Mouse (Mus musculus): Measurements from ENCODE around the gene Ank2. TPM values are rescaled to one million over a fixed set of nuclear protein-coding genes. Genes with fewer than 3 reads are reported as not detected.

Ank2 gene
- polyA plus RNA-seq, 1 experiment from 2014 or later, result 3.9 TPM

DNA sequence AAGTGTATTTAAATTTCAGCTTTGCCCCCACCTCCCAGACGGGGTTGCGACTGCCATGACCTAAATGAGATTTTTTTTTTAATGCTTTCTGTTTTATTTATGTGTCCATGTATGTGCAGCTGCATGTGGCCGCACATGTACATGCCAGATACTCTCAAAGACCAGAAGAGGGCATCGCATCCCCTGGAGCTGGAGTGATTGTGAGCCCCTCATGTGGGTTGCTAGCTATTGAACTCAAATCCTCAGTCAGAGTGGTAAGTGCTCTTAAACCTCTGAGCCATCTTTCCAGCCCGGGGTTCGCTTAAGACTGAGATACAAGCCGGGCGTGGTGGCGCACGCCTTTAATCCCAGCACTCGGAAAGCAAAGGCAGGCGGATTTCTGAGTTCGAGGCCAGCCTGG lies 46.9 kb downstream of the Ank2 start:
- 59% methylated on average over 13 of the region's 13 CpGs for WGBS
- ATAC-seq (no peak), DNase-seq (ENCODE audit: low spot score) (no peak)
- H3K27me3 ChIP-seq (replicated peaks; ENCODE audit: insufficient read depth, low read length), result no peaks in the 10 kb centered on the region
- no peak overlapping the region for H3K27ac ChIP-seq (ENCODE audit: low read length)
- no peak overlapping the region for H3K4me3 ChIP-seq (ENCODE audit: low read depth, low read length)
- TF ChIP-seq EP300 (IDR thresholded peaks at IDR 0.05) (no peak), CTCF (IDR thresholded peaks at IDR 0.05) (peak; percentile 31)
- no peak overlapping the region for H3K4me2 ChIP-seq (replicated peaks; ENCODE audit: low read depth, low read length)
- no peaks in the 10 kb centered on the region for H3K9me3 ChIP-seq (ENCODE audit: low read length)
- H3K9ac ChIP-seq (replicated peaks; ENCODE audit: low read depth), result no peak overlapping the region
- no peaks in the 10 kb centered on the region for H3K4me1 ChIP-seq (ENCODE audit: insufficient read depth, low read depth, low read length)
- no peaks in the 10 kb centered on the region for H3K36me3 ChIP-seq (ENCODE audit: insufficient read depth, low read length)

DNA sequence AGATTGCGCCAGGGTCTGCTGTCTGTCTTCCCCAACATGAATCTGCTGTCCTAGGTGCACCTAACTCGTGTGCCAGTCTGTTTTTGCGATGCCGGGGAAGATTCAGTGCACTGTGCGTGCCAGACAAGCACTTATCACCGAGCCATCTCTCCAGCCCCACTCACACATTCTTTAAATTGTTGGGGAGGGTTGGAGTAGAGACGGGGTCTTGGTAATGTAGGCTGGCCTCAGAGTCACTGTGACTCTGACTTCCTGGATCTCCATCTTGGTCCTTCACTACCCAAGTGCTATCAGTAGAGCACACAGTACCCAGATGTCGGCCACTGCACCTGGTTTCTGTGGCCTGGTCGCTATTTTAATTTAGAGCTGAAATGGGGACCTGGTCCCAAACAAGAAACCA lies 47.4 kb downstream of the Ank2 start:
- TF ChIP-seq EP300 (IDR thresholded peaks at IDR 0.05) (no peak), CTCF (IDR thresholded peaks at IDR 0.05) (no peak)
- WGBS, result 40% methylated on average over 9 of the region's 9 CpGs
- ATAC-seq, result no peak

GRCm38 (mm10) chr3:127451070-127451469 lies 48.1 kb downstream of the Ank2 start:
- H3K9ac ChIP-seq (replicated peaks; ENCODE audit: low read depth), result no peak overlapping the region
- no peak overlapping the region for H3K4me3 ChIP-seq (ENCODE audit: low read depth, low read length)
- H3K27ac ChIP-seq (ENCODE audit: low read length), result no peak overlapping the region
- H3K4me1 ChIP-seq (ENCODE audit: insufficient read depth, low read depth, low read length), result no peaks in the 10 kb centered on the region
- H3K9me3 ChIP-seq (ENCODE audit: low read length), result no peaks in the 10 kb centered on the region
- peak; percentile 53 for DNase-seq (ENCODE audit: low spot score)
- H3K4me2 ChIP-seq (replicated peaks; ENCODE audit: low read depth, low read length), result no peak overlapping the region
- no peak for ATAC-seq
- H3K36me3 ChIP-seq (ENCODE audit: insufficient read depth, low read length), result no peaks in the 10 kb centered on the region
- 2% methylated on average over 3 of the region's 3 CpGs for WGBS
- no peaks in the 10 kb centered on the region for H3K27me3 ChIP-seq (replicated peaks; ENCODE audit: insufficient read depth, low read length)
- TF ChIP-seq CTCF (IDR thresholded peaks at IDR 0.05) (peak; percentile 86), EP300 (IDR thresholded peaks at IDR 0.05) (no peak)

More for the DNA sequence above, 47.4 kb downstream of the Ank2 start:
- no peaks in the 10 kb centered on the region for H3K4me1 ChIP-seq (ENCODE audit: insufficient read depth, low read depth, low read length)
- no peaks in the 10 kb centered on the region for H3K36me3 ChIP-seq (ENCODE audit: insufficient read depth, low read length)
- H3K9ac ChIP-seq (replicated peaks; ENCODE audit: low read depth), result no peak overlapping the region
- no peak overlapping the region for H3K27ac ChIP-seq (ENCODE audit: low read length)
- no peaks in the 10 kb centered on the region for H3K27me3 ChIP-seq (replicated peaks; ENCODE audit: insufficient read depth, low read length)
- no peak for DNase-seq (ENCODE audit: low spot score)
- H3K4me2 ChIP-seq (replicated peaks; ENCODE audit: low read depth, low read length), result no peak overlapping the region
- no peak overlapping the region for H3K4me3 ChIP-seq (ENCODE audit: low read depth, low read length)
- no peaks in the 10 kb centered on the region for H3K9me3 ChIP-seq (ENCODE audit: low read length)

- Histone ChIP-seq H3K4me3 (ENCODE audit: low read depth, low read length) (no peak overlapping the region), H3K27ac (ENCODE audit: low read length) (no peak overlapping the region), H3K9me3 (ENCODE audit: low read length) (no peaks in the 10 kb centered on the region), H3K27me3 (replicated peaks; ENCODE audit: insufficient read depth, low read length) (no peaks in the 10 kb centered on the region), H3K9ac (replicated peaks; ENCODE audit: low read depth) (no peak overlapping the region), H3K36me3 (ENCODE audit: insufficient read depth, low read length) (no peaks in the 10 kb centered on the region), H3K4me1 (ENCODE audit: insufficient read depth, low read depth, low read length) (no peaks in the 10 kb centered on the region), H3K4me2 (replicated peaks; ENCODE audit: low read depth, low read length) (no peak overlapping the region)
- TF ChIP-seq CTCF (IDR thresholded peaks at IDR 0.05) (peak; percentile 68), EP300 (IDR thresholded peaks at IDR 0.05) (no peak)
- 32% methylated on average over 5 of the region's 5 CpGs for WGBS
- DNase-seq (ENCODE audit: low spot score) (peak; percentile 56), ATAC-seq (no peak)
Measured at GRCm38 (mm10) chr3:127446173-127446572, 53.0 kb downstream of the Ank2 start.

- no peak for ATAC-seq
- Histone ChIP-seq H3K36me3 (ENCODE audit: insufficient read depth, low read length) (no peaks in the 10 kb centered on the region), H3K27me3 (replicated peaks; ENCODE audit: insufficient read depth, low read length) (no peaks in the 10 kb centered on the region), H3K4me1 (ENCODE audit: insufficient read depth, low read depth, low read length) (no peaks in the 10 kb centered on the region), H3K4me2 (replicated peaks; ENCODE audit: low read depth, low read length) (no peak overlapping the region), H3K27ac (ENCODE audit: low read length) (no peak overlapping the region), H3K9me3 (ENCODE audit: low read length) (no peaks in the 10 kb centered on the region), H3K9ac (replicated peaks; ENCODE audit: low read depth) (no peak overlapping the region), H3K4me3 (ENCODE audit: low read depth, low read length) (no peak overlapping the region)
- WGBS, result 71% methylated on average over 3 of the region's 3 CpGs
- TF ChIP-seq CTCF (IDR thresholded peaks at IDR 0.05) (no peak), EP300 (IDR thresholded peaks at IDR 0.05) (no peak)
- no peak for DNase-seq (ENCODE audit: low spot score)
Measured at GRCm38 (mm10) chr3:127433291-127433690, 65.9 kb downstream of the Ank2 start.

- Histone ChIP-seq H3K27ac (ENCODE audit: low read length) (no peak overlapping the region), H3K9me3 (ENCODE audit: low read length) (no peaks in the 10 kb centered on the region), H3K36me3 (ENCODE audit: insufficient read depth, low read length) (no peaks in the 10 kb centered on the region), H3K4me3 (ENCODE audit: low read depth, low read length) (no peak overlapping the region), H3K27me3 (replicated peaks; ENCODE audit: insufficient read depth, low read length) (no peaks in the 10 kb centered on the region), H3K9ac (replicated peaks; ENCODE audit: low read depth) (no peak overlapping the region), H3K4me1 (ENCODE audit: insufficient read depth, low read depth, low read length) (no peaks in the 10 kb centered on the region), H3K4me2 (replicated peaks; ENCODE audit: low read depth, low read length) (no peak overlapping the region)
- no peak for DNase-seq (ENCODE audit: low spot score)
- 70% methylated on average over 13 of the region's 13 CpGs for WGBS
- TF ChIP-seq EP300 (IDR thresholded peaks at IDR 0.05), result no peak
- TF ChIP-seq CTCF (IDR thresholded peaks at IDR 0.05), result no peak
- no peak for ATAC-seq
Measured at GRCm38 (mm10) chr3:127429866-127430265, 69.3 kb downstream of the Ank2 start.

- Histone ChIP-seq H3K4me2 (replicated peaks; ENCODE audit: low read depth, low read length) (no peak overlapping the region), H3K4me1 (ENCODE audit: insufficient read depth, low read depth, low read length) (no peaks in the 10 kb centered on the region), H3K36me3 (ENCODE audit: insufficient read depth, low read length) (no peaks in the 10 kb centered on the region), H3K27ac (ENCODE audit: low read length) (no peak overlapping the region), H3K9ac (replicated peaks; ENCODE audit: low read depth) (no peak overlapping the region), H3K4me3 (ENCODE audit: low read depth, low read length) (no peak overlapping the region), H3K9me3 (ENCODE audit: low read length) (no peaks in the 10 kb centered on the region), H3K27me3 (replicated peaks; ENCODE audit: insufficient read depth, low read length) (no peaks in the 10 kb centered on the region)
- whole genome bisulfite sequencing, result 88% methylated on average over 3 of the region's 3 CpGs
- no peak for DNase-seq (ENCODE audit: low spot score)
- no peak for ATAC-seq
- TF ChIP-seq CTCF (IDR thresholded peaks at IDR 0.05) (peak; percentile 16; the same call in 1 of the 2 replicates), EP300 (IDR thresholded peaks at IDR 0.05) (no peak)
Measured at GRCm38 (mm10) chr3:127428527-127428926, 70.6 kb downstream of the Ank2 start.

All from lung, postnatal 0 days (tissue).